Mouse (Mus musculus): Measurements from ENCODE around the gene Cfap206.
"Not testable (repeated sequence)": the region's sequence is repeated elsewhere in the genome, so short reads cannot be mapped to it uniquely, and the experiment has no call there.

The Cfap206 gene

DNA sequence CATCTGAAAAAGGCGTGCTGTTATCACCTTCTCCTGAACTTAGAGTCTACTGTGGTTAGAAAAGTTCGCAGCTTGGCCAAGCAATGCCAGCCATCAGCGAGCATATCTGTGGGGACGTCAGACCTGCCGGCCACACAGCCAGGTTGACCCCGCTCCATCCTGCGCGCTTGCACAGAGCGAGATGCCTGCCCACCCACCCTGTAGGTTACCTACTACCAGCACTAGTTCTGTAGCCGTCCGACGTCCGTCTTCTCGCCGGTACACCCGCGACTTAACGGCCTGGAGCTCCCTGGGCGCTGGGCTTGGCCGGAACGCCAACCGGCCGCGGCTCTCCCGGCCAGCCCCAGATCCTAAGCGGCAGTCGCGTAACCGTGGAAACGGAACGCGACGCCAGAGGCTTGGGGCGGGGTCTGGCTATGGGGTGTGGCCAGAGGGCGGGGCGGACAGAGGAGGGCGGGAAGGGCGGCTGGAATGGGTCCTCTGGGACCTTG lies at the start of gene Cfap206:
Cfap206 (minus strand) TSS at position 356 of the 491 bp plus-strand sequence.
- peak; percentile 49 for DNase-seq (ENCODE audit: low spot score)

DNA sequence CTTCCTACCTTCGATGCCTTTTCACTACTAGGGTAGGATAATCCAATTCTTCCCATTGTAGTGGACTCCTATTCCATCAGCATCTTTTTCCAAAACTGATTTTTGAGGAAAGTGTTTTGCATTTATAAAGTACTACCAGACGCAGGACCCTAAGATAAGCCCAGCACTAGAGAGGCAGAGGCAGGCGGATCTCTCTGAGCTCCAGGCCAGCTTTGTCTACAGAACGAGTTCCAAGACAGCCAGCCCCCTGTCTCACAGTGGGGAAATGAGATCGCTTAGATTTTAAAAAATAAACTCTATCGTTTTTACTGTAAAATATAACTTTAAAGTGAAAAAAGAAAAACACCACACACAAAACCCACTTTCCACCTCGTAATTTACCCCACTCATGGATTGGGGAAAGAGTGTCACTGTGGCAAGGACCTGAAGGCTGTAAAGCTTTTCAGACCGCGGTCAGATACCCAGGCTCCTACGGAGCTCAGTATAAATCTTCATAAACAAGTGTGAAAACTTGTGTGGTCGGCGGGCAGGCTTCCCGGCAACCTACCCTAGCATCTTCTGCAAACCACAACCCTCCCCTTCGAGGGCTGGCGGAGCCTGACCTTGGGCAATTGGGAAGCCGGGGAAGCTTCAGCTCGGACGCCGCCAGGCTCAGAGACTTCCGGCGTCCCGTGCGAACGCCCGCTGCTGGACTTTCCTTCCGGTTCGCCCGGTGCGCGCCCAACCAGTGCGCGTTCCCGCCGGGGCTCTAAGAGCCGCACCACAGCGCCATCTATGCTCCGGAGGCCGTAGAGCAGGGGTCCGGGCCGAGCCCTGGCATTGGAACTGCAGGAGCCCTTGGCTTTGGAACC lies 47.9 kb upstream of the Cfap206 start, which contains the start of gene Smim8:
Smim8 (minus strand) TSS at position 747 of the 851 bp plus-strand sequence.
- peak; percentile 84 for DNase-seq (ENCODE audit: low spot score)

GRCm38 (mm10) chr4:34771652-34772371 lies 41.8 kb upstream of the Cfap206 start:
- DNase-seq (ENCODE audit: low spot score), result no peak

- no peak for DNase-seq (ENCODE audit: low spot score)
These were observed 26.2 kb upstream of the Cfap206 start, which contains the start of gene Gm136 for GRCm38 (mm10) chr4:34756163-34756562. Gene Gm136 (minus strand): TSS chr4:34756263.

GRCm38 (mm10) chr4:34749236-34749635 lies 19.2 kb upstream of the Cfap206 start:
- DNase-seq (ENCODE audit: low spot score), result no peak

GRCm38 (mm10) chr4:34734461-34734860 lies 4.5 kb upstream of the Cfap206 start:
- DNase-seq (ENCODE audit: low spot score), result no peak

GRCm38 (mm10) chr4:34733415-34733814 lies 3.4 kb upstream of the Cfap206 start:
- not testable (repeated sequence) for DNase-seq (ENCODE audit: low spot score)

GRCm38 (mm10) chr4:34725710-34726109 lies 4.3 kb downstream of the Cfap206 start:
- not testable (repeated sequence) for DNase-seq (ENCODE audit: low spot score)

DNA sequence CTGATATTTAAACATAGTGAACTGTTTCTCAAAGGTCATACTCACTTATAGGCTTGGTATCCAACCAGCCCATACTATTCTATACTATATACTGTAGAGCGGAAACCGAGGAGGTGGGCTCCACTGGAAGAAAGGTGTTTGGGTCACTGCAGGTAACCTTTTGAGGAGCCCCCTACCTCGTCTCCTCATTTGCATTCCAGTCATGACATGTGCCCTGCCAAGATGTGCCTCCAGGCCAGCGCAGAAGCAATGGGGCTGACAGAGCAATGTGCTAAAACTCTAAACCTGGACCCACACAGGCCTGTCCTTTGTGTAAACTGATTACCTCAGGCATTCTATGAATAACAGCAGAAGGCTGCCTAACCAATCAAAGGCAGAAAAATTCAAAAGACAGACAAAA lies 5.7 kb downstream of the Cfap206 start:
- no peak for DNase-seq (ENCODE audit: low spot score)

GRCm38 (mm10) chr4:34723186-34723585 lies 6.8 kb downstream of the Cfap206 start:
- DNase-seq (ENCODE audit: low spot score), result no peak

DNA sequence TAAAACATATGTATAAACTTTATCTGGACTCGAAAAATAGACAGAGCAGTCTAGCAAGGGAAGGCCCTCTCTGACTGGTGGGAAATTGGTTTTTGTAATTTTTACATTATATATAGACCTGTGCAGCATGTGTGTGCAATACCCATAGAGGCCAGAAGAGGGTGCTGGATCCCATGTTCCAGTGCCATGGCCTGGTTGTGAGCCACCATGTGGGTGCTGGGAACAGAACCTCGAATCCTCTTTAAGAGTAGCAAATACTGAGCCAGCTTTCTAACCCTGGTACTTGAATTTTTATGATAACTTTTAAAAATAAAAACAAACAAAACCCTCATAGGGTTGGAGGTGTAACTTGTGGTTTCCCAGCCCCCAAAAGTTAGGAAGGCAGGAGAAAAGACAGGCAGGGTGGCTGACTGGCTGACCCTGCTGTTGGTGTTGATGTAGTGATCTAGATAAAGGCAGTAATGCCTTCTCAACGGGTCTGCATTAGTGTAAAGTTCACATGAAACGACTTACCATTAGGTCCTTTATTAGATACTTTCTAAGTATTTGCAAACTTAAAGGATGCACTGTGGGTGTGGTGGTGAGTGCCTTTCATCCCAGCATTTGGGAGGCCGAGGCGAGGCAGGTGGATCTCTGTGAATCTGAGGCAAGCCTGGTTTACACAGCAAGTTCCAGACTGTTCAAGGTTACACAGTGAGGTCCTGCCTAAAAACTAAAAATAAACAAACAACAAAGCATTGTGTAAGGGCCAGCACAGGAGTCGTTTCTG lies 9.7 kb downstream of the Cfap206 start:
- no peak for DNase-seq (ENCODE audit: low spot score)

GRCm38 (mm10) chr4:34719421-34719820 lies 10.6 kb downstream of the Cfap206 start:
- DNase-seq (ENCODE audit: low spot score), result no peak

DNA sequence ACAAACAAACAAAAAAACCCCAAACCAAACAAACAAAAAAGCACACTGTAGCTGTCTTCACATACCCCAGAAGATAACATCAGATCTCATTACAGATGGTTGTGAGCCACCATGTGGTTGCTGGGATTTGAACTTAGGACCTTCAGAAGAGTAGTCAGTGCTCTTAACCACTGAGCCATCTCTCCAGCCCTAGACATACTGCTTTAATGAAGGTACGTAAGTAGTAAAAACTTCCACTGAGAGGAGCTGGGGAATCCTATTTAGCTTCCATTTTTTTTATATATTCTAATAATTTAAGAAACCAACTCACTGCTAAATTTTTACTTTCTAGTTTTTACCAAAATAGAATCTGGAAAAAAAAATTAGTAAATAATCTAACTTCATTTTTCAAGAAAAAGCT lies 14.9 kb downstream of the Cfap206 start:
- DNase-seq (ENCODE audit: low spot score), result no peak

DNA sequence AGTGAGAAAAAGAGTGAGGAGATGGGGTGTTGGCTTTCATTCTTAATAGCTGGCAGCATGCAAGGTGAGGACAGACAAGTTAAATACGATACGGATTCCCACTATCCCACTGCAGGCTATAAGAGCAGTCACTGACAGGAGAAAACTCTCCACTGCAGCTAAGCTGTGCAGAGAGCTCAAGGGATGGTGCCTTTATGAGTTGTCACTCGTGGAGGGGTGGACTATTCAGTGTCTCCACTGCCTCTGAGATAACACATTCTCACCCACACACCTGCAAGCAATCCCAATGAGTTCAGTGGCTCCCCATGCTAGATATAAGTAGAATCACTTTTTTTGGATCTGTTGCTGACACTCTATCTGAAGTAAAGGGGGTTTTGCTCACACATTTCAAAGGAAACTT lies 21.9 kb downstream of the Cfap206 start:
- DNase-seq (ENCODE audit: low spot score), result no peak

DNA sequence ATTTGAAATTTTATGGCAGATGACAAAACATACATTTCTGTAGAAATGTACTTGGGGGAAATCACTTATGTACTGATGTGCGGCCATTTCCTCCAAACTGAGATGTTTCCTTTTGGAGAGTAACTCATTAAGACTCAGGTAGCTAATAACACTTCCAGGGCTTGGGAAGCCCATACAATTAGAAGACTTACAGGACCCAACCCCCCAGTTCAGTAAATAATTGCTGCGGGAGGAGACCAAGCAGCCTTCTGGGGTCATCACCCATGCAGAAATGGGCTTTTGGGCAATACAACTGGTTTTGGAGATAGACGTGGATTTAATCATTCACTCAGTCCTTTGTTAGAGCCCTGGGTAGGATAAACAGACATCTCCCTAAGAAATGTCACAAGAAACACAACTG lies 22.8 kb downstream of the Cfap206 start:
- no peak for DNase-seq (ENCODE audit: low spot score)

GRCm38 (mm10) chr4:34703029-34703428 lies 27.0 kb downstream of the Cfap206 start:
- DNase-seq (ENCODE audit: low spot score), result no peak

- no peak for DNase-seq (ENCODE audit: low spot score)
These were observed 27.8 kb downstream of the Cfap206 start for GRCm38 (mm10) chr4:34702231-34702630.

DNA sequence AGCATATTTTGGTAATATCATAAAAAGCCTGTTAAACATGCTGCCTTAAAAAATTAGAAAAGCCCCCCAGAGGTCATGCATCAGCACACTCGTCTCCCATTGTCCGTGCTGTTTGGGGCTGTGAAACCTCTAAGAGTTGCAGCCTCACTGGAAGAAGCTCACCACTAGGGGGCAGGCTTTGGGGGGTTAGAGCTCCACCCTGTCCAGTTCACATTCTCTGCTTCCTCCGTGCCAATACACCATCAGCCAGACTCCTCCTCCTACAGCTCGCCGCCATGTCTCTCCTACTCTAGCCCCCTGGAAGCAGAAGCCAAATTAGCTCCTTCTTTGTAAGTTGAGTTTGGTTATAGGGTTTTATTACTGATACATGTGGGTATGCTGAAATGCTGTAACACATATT lies 28.5 kb downstream of the Cfap206 start:
- DNase-seq (ENCODE audit: low spot score), result no peak

- DNase-seq (ENCODE audit: low spot score), result no peak
These were observed 42.0 kb downstream of the Cfap206 start for GRCm38 (mm10) chr4:34688021-34688420.

GRCm38 (mm10) chr4:34686874-34687567 lies 43.0 kb downstream of the Cfap206 start, which contains the start of gene Slc35a1:
Gene Slc35a1 (minus strand): TSS chr4:34687438.
- peak; percentile 75 for DNase-seq (ENCODE audit: low spot score)

GRCm38 (mm10) chr4:34680530-34680929 lies 49.5 kb downstream of the Cfap206 start:
- DNase-seq (ENCODE audit: low spot score), result no peak

Measured in ovary, postnatal 10 days (tissue).